Mouse (Mus musculus) brain, embryonic 14.5 days (tissue): Measurements from ENCODE around the gene Ube2d3.

ENCODE experiments used
- CTCF ChIP-seq: fragments of 200-500 bp; IDR thresholded peaks from 2 replicates; pipeline ENCODE4 v1.5.1; 2012; ENCODE audit warnings: inconsistent platforms, mild to moderate bottlenecking, moderate library complexity, borderline replicate concordance; ENCODE audit not compliant: insufficient read depth, insufficient read length; ENCODE audit errors: extremely low read depth
- POLR2A ChIP-seq: fragments of 200-500 bp; IDR thresholded peaks from 2 replicates; pipeline ENCODE4 v1.6.1; 2012; ENCODE audit warnings: mild to moderate bottlenecking, inconsistent platforms, borderline replicate concordance; ENCODE audit not compliant: poor library complexity, insufficient read depth, insufficient read length, severe bottlenecking; ENCODE audit errors: extremely low read depth

DNA sequence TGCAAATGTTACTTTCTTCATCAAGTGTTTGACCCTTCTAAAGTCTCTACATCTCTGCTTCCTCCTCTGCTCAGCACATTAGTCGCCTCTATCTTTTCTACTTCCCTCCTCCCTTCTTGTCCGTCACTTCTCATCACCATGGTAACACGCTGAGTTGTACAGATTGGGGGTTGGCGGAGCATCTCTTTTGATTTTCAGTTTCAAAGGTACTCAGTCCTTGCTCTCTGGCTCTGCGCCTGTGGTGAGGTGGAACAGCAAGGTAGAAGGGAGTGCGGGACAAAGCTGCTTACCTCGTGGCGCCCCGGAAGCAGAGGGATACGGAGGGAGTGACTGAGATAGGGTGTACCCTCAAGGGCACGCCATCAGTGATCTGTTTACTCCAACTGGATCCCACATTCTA, 75.3 kb downstream of the Ube2d3 start:
- no peak for TF ChIP-seq POLR2A
- TF ChIP-seq CTCF = no peak
